Mouse (Mus musculus) bone marrow macrophage, adult 2 months (primary cell): Measurements from ENCODE around the gene Mdh1b.

Experiments
- CTCF ChIP-seq: IDR thresholded peaks from 2 replicates; pipeline ENCODE4 v1.5.1; 2012; ENCODE audit warnings: low read depth, mild to moderate bottlenecking, low read length, moderate library complexity
- POLR2A ChIP-seq: IDR thresholded peaks from 2 replicates; pipeline ENCODE4 v1.6.1; 2012; ENCODE audit warnings: mild to moderate bottlenecking, low read depth, low read length, borderline replicate concordance

DNA sequence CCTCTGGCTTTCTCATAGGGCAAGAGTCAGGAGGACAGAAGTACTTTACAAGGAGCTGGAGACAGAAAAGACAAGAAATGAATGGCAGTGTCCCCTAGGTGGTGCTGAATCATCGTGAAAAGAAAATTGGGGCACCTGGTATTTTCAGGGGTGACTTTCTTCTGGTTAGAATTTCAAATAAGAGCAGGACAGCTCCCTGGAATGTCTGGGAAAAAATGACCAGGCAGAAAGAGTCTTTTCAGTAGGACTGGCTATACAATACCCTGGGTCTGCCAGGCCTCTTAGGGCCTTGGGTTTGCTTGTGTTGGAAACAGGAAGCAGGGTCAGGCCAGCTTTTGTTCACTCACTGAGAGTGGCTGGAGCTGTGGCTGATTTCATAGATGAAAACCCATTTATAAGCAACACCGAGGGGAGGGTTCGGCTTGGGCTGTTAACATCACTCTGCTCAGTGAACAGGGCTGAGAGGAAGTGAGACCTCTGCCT lies 33.1 kb upstream of the Mdh1b start:
- TF ChIP-seq CTCF (no peak), POLR2A (no peak)
